Mouse (Mus musculus) bone marrow macrophage, adult 2 months (primary cell): ENCODE measurements around the gene Zkscan2. TPM values are rescaled to one million over a fixed set of nuclear protein-coding genes. Genes with fewer than 3 reads are reported as not detected.

Experiments used
- H3K27ac ChIP-seq: 2 replicates; pipeline ENCODE4 v1.5.1; 2012; ENCODE audit warnings: low read depth, low read length; ENCODE audit not compliant: insufficient read depth
- H3K4me1 ChIP-seq: 2 replicates; pipeline ENCODE4 v1.6.1; 2012; ENCODE audit warnings: low read length; ENCODE audit not compliant: control insufficient read depth, insufficient read depth
- H3K4me3 ChIP-seq: 2 replicates; pipeline ENCODE4 v1.5.1; 2012; ENCODE audit warnings: mild to moderate bottlenecking, low read length, moderate library complexity; ENCODE audit not compliant: insufficient read depth
- CTCF ChIP-seq: IDR thresholded peaks from 2 replicates; pipeline ENCODE4 v1.5.1; 2012; ENCODE audit warnings: low read depth, mild to moderate bottlenecking, low read length, moderate library complexity
- POLR2A ChIP-seq: IDR thresholded peaks from 2 replicates; pipeline ENCODE4 v1.6.1; 2012; ENCODE audit warnings: mild to moderate bottlenecking, low read depth, low read length, borderline replicate concordance
- polyA plus RNA-seq: library from polyadenylated mRNA; stranded (reverse); fragments of >200 nt; gene quantifications from 2 replicates; pipeline ENCODE4 v1.2.4, GENCODE M21; 2012; ENCODE audit not compliant: missing spikeins, insufficient read depth, insufficient read length

Gene Zkscan2
- polyA plus RNA-seq, 1 experiment, result 0.07 TPM

DNA sequence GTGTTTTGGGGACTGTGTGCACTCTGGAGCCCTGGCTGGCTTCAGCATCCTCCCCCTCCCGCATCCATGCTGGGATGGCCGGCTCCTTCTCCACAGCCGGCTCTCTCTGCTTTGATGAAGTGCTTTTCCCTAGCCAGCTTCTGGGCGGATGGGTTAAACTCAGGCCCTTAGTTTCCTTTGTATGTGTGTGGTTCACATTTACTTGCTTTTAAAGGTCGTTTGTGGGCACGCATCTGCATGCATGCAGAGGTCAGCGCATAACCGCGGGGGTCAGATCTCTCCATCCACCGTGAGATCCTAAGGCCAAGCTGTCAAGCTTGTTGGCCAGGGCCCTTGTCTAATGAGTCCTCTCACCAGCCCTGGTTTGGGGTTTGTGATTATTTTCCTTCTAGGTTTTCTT is 50.6 kb downstream of the Zkscan2 start:
- H3K4me1 ChIP-seq, result peaks cover 2% of the 10 kb centered on the region; the same call in 1 of the 2 replicates
- no peak overlapping the region for H3K27ac ChIP-seq
- H3K4me3 ChIP-seq, result no peak overlapping the region
- TF ChIP-seq POLR2A, result no peak
- no peak for TF ChIP-seq CTCF

DNA sequence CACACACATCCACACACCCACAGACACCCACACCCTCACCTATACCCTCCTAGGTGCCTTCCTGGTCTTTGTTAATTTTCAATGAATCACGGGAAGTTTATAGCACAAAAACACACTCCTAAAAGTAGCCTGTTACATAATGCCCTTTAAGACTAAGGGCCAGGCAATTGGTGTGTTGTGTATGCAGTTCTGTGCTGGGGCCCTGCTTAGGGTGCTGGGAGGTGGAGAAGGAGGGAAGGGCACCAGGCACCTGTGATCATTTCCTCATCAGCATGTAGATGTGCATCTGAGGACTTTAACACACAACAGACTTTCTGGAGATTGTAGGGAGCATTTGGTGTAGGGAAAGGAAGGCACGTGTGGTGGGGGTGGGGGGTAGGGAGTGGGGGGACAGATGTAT is 51.5 kb downstream of the Zkscan2 start:
- Histone ChIP-seq H3K4me3 (no peak overlapping the region), H3K4me1 (peaks cover 2% of the 10 kb centered on the region; the same call in 1 of the 2 replicates), H3K27ac (no peak overlapping the region)
- TF ChIP-seq POLR2A (no peak), CTCF (no peak)

DNA sequence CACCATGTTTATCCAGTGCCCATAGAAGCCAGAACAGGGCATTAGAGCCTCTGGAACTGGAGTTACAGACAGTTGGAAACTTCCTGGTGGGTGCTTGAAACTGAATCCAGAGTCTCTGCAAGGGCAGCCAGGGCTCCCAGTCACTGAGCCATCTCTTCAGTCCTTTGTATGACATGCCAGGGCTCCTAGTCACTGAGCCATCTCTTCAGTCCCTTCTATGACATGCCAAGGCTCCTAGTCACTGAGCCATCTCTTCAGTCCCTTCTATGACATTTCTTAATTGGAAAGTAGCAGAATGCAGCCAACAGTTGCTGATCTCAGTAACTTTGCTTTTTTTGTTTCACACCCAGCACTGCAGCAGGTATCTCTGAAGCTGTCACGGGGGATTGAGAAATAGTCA is 58.2 kb downstream of the Zkscan2 start:
- no peak overlapping the region for H3K4me3 ChIP-seq
- TF ChIP-seq CTCF (no peak), POLR2A (no peak)
- H3K4me1 ChIP-seq, result peaks cover 3% of the 10 kb centered on the region; the same call in 1 of the 2 replicates
- H3K27ac ChIP-seq, result no peak overlapping the region

DNA sequence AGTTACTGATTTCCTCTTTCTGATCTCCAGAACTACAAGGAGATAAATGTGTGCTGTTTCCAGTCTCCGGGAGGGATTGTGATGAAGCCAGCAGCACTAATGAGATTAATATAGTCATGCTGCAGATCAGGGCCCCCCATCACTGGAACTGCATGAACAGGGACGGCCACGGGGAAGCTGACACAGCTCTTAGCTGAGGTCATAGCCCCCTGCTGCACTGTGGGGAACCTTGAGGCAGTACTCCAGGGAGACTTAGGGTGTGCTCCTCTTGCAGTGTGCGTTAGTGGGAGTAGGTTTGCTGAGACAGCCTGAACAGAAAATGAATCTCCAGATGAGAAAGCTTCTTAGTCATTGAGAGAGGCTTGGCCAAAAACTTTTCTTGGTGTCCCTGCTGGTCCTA is 69.0 kb downstream of the Zkscan2 start:
- Histone ChIP-seq H3K4me3 (no peak overlapping the region), H3K4me1 (peaks cover 28% of the 10 kb centered on the region), H3K27ac (no peak overlapping the region)
- TF ChIP-seq POLR2A (no peak), CTCF (no peak)

DNA sequence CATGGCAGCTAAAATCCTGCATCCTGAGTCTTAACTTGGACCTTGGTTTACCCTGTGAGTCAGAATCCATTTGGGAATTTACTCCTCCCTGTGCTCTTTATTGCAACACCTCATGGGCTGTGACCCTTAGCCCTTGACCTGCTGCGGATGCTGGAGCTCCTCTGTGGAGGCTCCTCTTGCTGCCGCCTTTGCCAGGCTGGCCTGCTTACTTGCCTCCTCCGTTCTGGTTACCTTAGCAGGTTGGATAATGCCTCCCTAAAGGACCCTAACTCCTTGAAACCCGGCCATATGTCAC is 69.9 kb downstream of the Zkscan2 start:
- 0 out of 2 replicates have a peak overlapping the region, but pooled peaks have one; percentile 0 for H3K4me3 ChIP-seq
- TF ChIP-seq CTCF (no peak), POLR2A (no peak)
- H3K27ac ChIP-seq, result peak overlapping the region; percentile 64
- H3K4me1 ChIP-seq, result peaks cover 28% of the 10 kb centered on the region

DNA sequence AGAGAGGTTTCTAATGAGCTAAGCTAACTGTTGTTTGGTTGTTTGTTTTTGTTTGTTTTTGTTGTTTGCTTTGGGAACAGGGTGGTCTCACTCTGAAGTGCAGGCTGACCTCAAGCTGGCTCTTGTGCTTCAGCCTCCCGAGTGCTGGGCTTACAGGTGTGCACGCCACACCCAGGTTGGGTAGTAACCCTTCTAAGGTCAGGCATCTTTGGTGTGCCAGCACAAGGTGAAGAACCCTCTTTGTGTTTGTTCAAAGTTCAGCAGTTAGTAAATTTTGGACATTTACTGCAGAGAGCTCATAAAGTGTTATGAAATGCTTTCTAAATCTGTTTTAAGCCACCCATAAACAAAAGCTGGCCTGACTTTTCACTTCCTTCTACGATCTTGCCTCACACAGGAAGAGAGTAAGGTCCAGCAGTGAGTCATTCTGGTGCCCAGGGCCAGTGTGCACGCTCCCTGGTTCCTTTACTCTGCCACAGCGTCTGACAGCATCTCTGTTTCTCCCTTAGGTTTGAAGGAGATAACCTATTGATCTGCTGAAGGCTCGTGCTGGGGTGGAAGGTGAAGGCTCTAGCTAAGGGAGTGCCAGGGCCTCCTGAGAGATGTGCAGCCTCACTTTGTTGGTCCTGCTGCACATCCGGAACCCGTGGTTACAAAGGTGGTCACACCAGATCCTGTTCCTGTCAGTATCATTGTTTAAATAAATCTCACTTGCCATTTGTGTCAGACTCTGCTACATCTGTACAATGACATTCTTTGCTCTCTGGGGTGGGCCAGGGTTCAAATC is 70.4 kb downstream of the Zkscan2 start:
- H3K4me3 ChIP-seq, result 0 out of 2 replicates have a peak overlapping the region, but pooled peaks have one; percentile 0
- no peak for TF ChIP-seq CTCF
- TF ChIP-seq POLR2A, result no peak
- H3K4me1 ChIP-seq, result peaks cover 30% of the 10 kb centered on the region
- peak overlapping the region; percentile 86 for H3K27ac ChIP-seq

Other genes starting within 250 kb of the Zkscan2 start
- 26.1 and 28.0 TPM in 2 replicates for gene Lcmt1, start 130.7 kb downstream of the Zkscan2 start, polyA plus RNA-seq
- gene Arhgap17, start 130.5 kb downstream of the Zkscan2 start, polyA plus RNA-seq, result 160 and 171 TPM in 2 replicates
- not detected in 2 replicates for gene Aqp8, start 38.2 kb downstream of the Zkscan2 start, polyA plus RNA-seq